Mouse (Mus musculus): ENCODE results near the gene Tiam2.

The Tiam2 gene

DNA sequence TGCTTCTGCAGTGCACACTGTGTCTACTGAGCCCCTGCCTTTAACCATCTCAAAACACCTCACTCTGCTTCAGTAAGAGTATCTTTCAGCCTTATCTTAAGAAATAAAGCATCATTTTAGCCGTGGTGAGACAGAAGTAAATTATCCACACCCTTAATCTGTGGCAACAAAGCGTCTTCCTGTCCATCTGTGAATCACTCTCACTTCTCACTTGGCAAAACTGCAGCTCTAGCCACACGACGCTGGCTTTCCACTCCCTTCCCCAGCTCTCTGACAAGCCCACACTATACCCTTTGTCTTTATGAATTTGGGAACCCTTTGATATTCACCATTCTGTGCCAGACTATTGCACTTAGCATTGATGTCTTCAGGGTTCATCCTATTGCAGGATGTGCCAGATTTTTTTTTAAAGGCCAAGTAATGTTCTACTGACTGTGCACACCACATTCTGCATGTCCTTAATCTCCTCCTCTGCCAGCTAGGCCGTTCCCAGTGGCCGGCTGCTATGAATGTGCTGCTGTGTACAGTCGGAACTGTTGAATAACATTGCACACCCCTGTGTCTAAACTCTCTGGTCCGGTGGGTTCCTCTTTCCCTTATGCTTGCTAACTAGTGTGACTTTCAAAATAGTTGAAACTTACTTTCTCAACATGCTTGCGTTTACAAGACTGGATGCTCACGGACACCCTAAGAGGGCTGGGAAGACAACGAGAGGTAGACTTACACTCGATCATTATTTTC lies 126.4 kb downstream of the Tiam2 start:
- DNase-seq (ENCODE audit: low spot score) = no peak

DNA sequence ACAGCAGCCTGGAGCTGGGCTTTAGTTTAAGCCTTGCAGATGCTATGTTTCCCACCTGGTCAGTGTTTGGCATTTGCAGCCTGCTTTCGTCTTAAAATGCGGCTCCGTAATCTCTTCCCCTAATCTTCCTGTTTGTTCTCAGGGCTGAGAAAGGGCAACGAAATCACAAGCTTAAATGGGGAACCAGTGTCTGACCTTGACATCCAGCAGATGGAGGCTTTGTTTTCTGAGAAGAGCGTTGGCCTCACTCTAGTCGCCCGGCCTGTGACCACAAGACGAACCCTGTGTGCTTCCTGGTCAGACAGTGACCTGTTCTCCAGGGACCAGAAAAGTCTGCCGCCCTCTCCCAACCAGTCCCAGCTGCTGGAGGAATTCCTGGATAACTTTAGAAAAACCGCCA lies 127.6 kb downstream of the Tiam2 start:
- peak; percentile 45 for DNase-seq (ENCODE audit: low spot score)

DNA sequence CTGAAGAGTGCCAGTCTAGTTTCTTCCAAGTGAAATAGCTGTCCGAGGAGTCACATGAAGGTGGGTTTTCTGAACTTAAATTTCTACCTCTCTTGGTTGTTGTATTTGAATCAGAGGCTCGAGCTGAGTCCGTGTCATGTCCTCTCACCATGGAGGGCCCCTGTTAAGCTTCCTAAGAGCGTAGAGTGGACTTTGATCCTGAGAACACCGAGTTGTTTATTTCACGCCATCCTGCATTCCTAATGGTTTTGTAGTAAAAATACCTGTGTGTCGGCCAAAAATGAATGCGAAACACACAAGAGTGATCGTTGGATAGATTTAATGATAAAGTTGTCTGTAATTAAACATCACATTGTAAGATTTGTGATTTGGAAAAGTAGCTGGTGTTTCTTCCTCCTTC lies 128.5 kb downstream of the Tiam2 start:
- no peak for DNase-seq (ENCODE audit: low spot score)

DNA sequence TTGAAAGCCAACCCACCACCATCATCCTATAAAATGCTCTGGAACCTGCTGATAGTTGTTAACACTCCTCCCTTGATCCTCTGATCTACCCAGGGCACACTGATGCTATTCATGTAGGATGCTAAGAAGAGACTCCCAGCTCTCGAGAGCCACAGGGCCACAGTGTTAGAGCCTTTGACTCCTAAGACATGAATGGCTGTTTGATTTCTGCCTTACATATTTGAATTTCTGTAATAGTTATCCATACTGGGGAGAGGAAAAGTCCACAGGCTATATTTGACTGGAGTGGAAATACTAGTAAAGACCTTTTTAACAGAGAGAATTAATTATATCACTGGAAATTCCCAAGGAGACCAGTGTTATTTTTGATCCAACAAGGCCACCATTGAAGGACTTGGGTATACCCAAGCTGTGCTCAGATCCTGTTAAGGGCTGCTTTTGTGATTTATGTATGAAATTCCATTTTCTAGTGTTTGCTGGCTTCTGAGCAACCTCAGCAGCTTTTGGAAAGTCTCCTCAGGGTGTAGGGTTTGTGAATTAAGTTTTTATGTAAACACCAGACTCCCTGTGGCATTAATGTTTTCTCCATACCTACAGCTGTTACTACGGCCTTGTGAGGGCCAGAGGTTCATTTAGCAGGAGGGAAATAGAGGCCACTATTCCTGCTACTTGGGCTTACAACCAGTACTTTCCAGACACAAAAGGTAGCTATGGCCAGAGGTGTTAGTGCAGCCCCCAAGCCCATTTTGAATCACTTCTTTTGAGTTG lies 131.7 kb downstream of the Tiam2 start:
- DNase-seq (ENCODE audit: low spot score) = no peak

DNA sequence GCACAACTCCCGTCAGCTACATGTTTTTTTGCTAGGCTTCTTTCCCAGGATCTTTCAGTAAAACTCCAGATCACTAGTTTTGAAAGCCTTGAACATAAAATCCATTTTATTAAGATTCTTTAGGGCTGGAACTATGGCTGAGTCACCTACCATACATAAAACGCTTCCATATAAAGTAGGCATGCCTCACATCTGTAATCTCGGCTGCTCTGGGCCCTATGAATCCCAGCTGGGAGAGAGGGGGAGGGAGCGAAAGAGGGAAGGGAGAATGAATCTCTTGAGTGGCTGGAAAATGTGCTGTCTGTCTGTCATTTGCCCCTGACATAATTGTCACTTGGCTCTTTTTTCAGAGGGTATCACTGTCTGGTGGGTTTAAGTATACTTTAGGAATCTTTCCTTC lies 139.5 kb downstream of the Tiam2 start:
- no peak for DNase-seq (ENCODE audit: low spot score)

DNA sequence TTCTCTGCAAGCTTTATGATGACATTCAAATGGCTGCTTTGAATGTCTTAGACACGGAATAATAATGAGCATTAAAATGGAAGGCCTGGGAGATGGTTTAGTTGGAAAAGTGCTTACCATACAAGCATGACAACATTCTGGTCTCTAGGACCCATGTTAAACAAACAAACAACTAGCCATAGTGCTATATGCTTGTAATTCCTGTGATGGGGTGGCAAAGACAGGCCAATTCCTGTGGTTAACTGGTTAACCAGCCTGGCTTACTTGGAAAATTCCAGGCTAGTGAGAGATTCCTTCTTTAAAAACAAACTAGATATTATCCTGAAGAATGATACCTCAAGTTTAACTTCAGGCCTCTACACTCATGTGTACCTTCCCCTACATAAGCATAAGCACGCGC lies 140.3 kb downstream of the Tiam2 start:
- no peak for DNase-seq (ENCODE audit: low spot score)

DNA sequence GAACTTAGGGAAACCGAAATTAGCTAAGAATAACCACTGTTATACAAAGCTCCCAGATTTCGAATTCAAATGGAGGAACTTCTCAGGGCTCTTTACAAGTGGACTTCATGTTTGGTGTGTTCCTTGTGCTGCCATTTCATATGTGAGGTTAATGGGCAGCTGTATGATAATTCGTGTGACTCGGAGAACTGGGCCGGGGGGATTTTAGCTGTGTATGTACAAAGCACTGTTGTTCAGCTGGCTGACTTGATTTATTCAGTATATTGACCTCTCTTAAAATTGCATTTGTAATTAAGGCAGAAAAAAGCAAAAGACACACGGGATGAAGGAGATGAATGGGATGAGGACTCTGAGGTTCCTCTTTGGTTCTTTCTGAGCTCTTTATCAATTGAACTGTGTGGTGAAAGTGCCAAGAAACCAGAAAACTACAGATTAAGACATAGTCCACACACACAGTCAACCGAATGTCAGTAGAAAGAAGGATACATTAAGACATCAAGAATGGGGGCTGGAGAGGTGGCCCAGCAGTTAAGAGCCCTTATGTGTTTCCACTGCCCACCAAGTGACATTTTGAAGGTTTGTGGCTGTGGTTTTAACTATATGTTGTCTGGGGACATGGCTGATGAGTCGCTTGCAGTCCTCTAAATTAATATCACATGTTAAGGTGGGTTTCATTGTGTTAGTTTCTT lies 141.4 kb downstream of the Tiam2 start:
- peak; percentile 21 for DNase-seq (ENCODE audit: low spot score)

DNA sequence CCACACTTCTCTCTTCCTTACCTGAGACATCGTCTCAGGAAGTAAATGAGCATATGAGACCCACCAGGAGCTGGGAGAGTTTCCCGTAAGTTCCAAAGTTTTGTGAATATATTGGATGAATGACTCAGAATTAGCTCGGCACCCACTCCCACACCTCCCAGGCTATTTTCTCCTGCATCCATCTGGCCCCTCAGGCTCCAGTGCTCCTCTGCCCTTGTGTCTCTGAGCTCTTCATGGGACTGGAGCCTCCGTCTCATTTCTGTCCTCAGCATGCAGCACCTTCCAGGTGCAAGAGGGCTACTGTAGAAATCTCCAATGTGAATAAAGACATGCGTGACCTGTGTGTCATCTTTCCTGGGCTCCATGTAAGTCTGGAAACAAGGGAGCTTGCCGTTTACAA lies 145.6 kb downstream of the Tiam2 start:
- DNase-seq (ENCODE audit: low spot score) = no peak

DNA sequence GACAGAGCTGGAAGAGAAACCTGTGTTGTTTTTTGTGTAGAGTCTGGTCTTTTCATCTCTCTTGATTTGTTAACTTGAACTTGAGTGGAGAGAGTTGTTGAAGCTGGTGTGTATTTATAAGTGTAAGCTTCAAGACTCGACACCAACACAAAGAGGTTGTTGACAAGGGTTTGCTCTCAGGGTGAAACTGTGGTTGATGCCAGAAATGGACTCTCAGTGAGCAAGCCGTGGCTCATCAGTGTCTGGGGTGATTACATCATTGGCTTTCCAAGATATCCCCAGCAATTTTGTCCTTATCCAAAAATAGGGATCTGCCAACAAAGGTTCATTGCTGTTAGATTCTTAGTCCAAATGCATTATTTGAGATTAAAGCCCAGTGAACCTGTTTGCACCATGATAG lies 150.2 kb downstream of the Tiam2 start:
- DNase-seq (ENCODE audit: low spot score) = no peak

DNA sequence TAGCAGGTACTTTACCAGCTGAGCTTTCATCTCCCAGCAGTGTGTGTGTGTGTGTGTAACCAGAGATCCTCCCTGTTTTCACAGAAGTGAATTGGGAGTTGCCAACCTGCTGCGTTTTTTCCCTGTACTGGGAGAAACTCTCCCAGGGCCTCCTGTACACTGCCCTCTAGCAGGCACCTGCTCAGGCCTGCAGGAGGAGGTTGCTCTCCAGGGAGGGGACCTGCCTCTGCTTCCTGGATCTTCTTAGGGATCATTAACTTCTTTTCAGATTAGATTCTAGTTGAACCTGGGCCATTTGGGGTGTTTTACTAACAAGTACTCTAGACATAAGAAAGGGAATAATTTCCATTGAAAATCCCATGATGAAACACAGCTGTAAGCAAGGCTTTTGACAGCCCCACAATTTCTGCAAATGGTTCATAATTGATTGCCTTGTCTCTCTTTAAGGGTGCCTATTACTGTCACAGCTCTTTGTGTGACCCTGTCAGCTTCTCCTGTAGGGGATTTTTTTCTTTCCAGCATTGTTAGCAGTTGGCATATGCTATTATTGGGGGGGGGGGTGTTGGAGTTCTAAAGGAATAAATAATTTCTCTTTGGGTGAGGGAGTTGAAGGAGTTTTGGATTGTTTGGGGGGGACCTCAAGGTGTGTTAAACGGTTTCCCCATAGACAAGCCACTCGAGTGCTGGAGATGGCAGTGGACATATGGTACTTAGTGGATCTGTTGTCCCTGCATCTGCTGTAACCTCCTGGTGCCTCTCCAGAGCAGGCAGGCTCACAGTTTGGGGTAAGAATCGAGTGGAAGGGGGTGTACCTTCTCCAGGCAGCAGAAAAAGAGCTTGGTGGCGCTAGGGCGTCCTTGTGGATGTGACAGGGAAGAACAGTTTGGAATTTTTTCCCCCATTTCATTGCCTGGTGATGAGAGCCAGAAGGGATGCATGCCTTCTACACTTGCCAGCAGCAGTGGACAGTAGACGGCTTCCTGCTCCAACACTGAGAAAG lies 155.5 kb downstream of the Tiam2 start:
- DNase-seq (ENCODE audit: low spot score) = no peak

DNA sequence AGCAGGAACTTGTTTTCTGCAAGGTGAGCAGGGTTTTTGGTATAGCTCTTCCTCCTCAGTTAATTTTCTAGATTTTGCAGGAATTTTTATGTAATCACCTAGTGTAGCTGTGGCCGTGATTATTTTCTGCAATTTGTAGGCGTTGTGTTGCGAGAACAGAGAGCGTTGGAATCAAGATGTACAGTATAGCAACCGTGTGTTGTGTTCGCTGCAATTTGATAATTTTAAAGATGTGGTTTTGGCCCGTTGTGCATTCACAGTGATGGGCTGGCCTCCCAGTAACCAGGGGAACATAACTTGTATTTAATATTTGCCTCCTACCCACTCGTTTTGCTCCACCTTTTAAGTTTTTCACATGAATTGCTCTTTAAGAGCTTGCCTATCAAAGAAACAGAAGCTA lies 156.7 kb downstream of the Tiam2 start:
- no peak for DNase-seq (ENCODE audit: low spot score)

DNA sequence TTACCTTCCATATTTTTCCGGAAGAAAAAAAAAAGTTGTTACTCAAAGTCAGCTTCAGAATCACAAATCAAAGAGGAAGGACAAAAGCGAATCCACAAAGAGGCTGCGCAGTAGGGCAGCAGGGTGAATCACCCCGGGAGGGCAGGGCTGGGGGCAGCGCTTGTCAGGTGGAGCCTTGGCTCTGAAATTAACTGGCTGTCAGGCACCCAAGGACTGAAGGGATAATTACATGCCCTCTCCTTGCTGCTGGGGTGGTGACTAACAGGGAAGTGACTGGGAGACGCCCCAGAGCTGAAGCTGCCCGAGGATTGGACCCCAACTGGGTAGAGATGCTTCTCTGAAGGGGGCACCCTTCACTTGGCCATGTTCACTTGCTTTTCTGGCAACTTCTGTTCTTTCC lies 159.5 kb downstream of the Tiam2 start:
- no peak for DNase-seq (ENCODE audit: low spot score)

DNA sequence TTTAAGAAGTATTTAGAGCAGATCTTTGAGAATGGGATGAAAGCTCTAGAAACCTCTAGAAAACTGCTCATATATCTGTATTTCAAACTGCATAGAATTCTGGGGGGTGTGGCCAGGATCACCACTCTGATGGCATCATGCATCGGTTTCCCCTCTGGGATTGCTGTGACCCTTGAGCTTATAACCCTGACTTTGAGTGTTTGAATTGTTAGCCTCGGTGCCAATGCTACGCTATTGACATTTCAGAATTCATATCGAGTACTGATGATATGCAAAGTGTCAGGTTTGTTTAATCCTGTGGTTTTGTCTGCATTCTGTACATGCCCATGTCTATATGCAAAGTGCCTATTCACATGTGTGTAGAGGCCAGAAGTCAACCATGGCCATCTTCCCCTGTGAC lies 160.8 kb downstream of the Tiam2 start:
- DNase-seq (ENCODE audit: low spot score) = no peak

DNA sequence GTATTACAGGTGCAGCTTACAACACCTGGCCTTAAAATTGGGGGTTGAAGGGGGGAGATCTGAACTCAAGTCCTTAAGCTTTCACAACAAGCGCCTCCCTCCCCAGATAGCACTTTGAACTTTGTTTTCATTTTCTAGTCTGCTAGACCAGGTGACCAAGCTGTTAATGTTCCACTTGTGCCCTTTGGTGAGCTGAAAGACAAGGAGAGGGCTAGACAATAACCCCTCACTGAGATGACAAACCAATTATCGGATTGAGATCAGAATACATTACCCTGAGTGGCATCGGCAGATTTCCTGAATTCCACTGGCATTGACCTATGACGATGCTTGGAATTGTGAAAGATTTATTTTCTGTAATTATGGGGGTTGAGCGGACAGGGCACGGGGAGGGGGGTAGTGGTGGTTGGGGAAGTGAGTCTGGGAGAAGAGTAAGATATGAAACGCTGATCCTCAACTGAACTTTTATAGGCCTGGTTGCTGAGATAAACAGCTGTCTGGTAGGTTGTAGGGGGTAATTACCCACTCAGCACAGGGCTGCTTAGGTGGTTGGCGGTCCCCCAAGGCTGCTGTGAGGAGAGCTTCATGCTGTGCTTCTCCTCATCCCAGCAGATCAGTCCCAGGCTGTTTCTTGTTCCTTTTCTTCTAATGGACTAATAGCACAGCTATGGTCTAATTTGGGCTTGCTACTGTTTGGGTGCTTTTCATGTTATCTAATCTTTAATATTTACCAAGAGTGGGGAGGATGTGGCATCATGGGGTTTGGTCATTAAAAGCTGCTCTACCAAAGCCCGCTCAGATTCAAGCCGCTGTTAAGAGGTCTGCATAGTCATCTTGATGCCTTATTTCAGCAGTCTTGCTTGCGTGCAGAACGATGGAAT lies 161.6 kb downstream of the Tiam2 start:
- no peak for DNase-seq (ENCODE audit: low spot score)

DNA sequence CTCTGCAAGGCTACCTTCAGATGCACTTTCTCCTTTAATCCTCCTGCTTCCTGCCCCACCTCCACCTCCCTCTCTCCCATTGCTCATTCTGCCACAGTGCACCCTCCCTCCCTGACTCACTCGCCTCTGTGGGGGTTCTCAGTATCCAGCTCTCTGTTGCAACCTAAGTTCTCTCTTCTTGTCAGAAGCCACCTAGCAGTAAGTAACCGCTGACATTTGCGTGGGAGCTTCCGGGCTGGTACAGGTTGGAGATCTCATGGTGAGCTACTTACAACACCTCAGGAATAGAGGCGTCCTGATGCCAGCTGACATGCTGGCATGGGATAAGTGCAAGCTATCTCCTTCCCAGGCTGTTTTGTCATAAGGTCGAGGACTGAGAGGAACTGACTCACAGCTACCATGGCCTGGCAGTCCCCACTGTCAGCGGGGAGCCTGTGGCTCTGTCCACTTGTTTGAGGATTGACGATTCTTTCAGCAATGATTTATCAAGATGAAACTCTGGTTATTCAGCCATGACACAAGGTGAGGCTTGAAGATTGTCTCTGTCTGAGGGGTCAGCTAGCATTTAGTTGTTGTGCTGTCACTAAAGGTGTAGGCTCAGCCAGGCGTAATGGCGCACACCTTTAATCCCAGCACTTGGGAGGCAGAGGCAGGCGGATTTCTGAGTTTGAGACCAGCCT lies 164.0 kb downstream of the Tiam2 start:
- DNase-seq (ENCODE audit: low spot score) = no peak

DNA sequence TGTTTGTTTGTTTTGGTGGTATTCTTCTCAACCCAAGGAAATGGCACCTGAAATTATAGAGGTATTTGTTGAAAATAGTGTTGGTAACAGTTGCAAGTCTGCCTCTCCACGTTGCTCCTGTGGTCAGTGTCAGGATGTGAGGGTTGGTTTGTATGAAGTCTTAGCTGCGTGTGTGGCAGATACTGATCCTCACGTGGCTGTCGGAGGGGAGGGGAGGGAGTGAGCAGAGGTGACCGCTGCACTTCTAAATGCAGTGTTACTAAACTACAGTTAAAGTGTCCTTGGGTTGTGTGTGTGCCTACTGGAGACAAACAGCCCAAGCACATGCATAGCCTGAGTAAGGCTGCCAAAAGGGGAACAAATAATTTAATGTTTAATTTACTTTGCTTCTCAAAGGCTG lies 164.7 kb downstream of the Tiam2 start:
- DNase-seq (ENCODE audit: low spot score) = no peak

DNA sequence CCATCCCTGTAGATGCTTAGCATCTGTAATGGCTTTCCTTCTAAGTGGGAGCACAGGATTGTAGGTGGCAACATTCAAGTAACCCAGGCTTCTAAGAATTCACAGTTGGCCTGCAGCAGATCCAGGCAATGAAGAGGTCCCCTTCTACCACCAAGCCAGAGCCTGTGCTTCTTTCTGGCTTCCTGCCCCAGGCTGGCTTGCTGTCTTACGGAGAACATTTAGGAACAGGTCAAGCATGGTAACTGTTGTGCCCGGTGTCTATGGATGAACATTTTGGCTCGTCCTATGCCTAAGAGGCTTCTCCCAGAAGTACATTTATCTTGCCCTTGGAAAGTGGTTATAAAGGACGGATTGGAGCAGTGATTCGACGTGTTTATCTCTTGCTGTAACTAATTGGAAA lies 165.3 kb downstream of the Tiam2 start:
- DNase-seq (ENCODE audit: low spot score) = no peak

DNA sequence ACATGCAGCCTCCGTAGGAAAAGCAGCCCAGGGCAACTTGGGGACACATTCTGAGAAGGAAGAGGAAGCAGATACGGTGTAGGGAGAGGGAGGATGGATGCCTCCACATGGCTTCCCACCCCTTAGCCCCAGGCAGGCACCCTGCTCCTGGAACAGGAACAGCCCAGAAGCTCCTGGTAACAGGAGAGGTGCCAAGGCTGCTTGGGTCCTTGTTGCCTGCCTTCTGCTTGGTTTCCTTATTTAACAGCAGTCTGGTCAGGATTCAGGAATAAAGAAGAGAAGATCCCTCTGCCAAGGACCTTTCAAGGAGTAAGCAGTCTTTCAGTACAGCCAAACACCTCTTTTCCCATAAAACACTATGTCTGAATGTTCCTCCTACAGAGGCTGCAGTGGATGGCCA lies 169.2 kb downstream of the Tiam2 start:
- DNase-seq (ENCODE audit: low spot score) = no peak

DNA sequence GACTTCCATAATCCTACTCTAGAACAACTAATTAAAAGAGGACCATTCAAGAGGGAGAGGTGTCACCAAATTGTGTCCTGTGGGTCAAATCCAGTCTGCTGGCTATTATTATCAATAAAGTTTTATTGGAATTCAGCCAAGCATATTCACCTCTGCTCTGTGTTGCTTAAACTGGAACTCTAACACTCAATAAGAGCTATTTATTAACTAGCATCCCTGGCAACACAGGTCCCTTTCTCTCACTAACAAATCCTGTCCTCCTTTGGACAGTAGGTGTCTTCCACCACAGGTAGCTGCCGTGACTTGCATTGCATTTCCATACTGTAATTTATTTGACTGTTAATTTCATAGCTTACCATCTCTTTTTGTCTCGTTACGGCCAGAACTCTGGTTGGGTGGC lies 169.7 kb downstream of the Tiam2 start:
- DNase-seq (ENCODE audit: low spot score) = no peak

DNA sequence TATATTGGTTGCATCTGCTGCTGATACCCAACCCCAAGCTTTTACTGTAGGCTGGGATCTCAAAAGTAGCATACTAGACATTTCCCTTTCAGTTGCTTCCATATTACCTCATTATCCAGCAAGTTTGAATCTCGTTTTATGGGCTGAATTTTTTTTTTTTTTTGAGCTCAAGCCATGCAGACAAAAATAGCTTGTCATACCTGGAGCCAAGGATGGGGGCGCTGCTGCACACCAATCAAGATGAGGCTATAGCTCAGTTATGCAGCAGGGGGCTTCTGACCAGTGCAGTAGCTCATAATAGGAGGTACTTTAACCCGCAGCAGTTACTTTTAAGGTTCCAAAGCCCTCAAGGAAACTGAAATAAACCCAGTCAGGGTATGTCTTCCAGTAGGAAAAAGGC lies 171.7 kb downstream of the Tiam2 start:
- peak; percentile 73 for DNase-seq (ENCODE audit: low spot score)

All from embryo, embryonic 10.5 days (tissue).